Comparison of ENCODE assay signal across 17 mouse cellular contexts in genomic region chr10:97178468-97178867, GRCm38 (mm10).
"Had no signal": no experiment of that assay in that cellular context is flagged by ENCODE, and none has a peak within 500 bp of the region (broad histone marks: within the 10 kb centered on the region; RNA-seq: fewer than 3 reads in every experiment).

No protein-coding gene starts in this region.

- H3K4me2 ChIP-seq: limb, embryonic 12.5 days; limb, embryonic 15.5 days; liver, embryonic 11.5 days; lung, embryonic 14.5 days had no signal

- H3K27me3 ChIP-seq: limb, embryonic 12.5 days; limb, embryonic 15.5 days; megakaryocyte, embryonic 14.5 days had no signal

- H3K36me3 ChIP-seq: limb, embryonic 12.5 days; limb, embryonic 15.5 days; midbrain, embryonic 10.5 days had no signal

- DNase-seq: kidney, adult 9 months; kidney, postnatal 14 days; kidney, postnatal 4 days; left cerebral cortex, postnatal 4 days; liver, postnatal 0 days; lung, embryonic 14.5 days; lung, postnatal 36 days; thymus, adult 18-20 months; thymus, postnatal 36 days had no signal

- H3K9ac ChIP-seq: limb, embryonic 12.5 days; limb, embryonic 15.5 days; liver, embryonic 14.5 days; liver, postnatal 0 days; lung, embryonic 14.5 days had no signal

- H3K27ac ChIP-seq: limb, embryonic 12.5 days; limb, embryonic 15.5 days; liver, embryonic 14.5 days; midbrain, embryonic 10.5 days had no signal

- H3K4me3 ChIP-seq: limb, embryonic 12.5 days; limb, embryonic 15.5 days; megakaryocyte, embryonic 14.5 days; midbrain, embryonic 10.5 days had no signal

- H3K4me1 ChIP-seq: limb, embryonic 12.5 days; limb, embryonic 15.5 days; megakaryocyte, embryonic 14.5 days had no signal

- H3K9me3 ChIP-seq: limb, embryonic 12.5 days; limb, embryonic 15.5 days; midbrain, embryonic 10.5 days had no signal

- ATAC-seq: liver, postnatal 0 days; lung, postnatal 0 days; midbrain, embryonic 16.5 days had no signal
